Mouse (Mus musculus) activated CD4-positive, CD25-positive, alpha-beta regulatory T cell, adult 9 weeks (primary cell): ENCODE results near the gene Tas2r110. TPM values are rescaled to one million over a fixed set of nuclear protein-coding genes. Genes with fewer than 3 reads are reported as not detected.

Experiments
- polyA plus RNA-seq: library from polyadenylated mRNA; unstranded; fragments of 100-300 nt; shearing (Covaris generic); gene quantifications from one replicate; pipeline ENCODE4 v1.2.1, GENCODE M21; 2017

Tas2r110 gene
- polyA plus RNA-seq = not detected

DNA sequence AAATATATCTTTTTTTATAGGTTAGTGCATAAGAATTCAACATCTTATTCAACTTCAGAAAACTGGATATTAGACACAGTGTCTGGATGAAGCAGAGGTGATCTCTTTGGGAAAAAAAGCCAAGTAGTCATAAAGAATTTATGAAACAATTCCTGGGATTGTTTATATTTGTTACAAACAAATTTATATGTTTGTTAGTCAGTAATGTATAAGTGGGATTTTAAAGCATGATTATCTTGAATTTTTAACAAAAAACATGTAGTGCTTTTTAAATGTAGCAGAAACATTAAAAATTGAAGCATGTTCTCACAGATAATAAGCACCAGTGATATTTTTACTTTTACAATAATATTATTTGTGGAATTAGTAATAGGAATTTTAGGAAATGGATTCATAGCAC, at the start of gene Tas2r110:
Gene Tas2r110, plus strand, starts transcription at position 301 of the 400 bp plus-strand sequence.

DNA sequence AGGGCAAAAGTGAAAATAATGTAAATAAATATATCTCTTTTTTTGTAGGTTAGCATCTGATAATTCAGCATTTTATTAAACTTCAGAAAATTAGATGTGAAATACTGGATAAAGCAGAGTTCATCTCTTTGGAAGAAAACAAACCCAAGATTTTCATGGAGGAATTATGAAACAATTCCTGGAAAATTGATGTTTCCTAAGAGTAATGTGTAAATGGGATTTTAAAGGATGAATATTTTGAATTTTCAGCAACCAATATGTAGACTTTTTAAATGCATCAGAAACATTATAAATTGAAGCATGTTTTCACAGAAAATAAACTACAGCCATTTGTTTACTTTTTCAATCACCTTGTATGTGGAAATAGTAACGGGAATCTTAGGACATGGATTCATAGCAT, 21.0 kb upstream of the Tas2r110 start, which contains the start of gene Tas2r123:
Gene Tas2r123, plus strand, starts transcription at position 301 of the 400 bp plus-strand sequence.

DNA sequence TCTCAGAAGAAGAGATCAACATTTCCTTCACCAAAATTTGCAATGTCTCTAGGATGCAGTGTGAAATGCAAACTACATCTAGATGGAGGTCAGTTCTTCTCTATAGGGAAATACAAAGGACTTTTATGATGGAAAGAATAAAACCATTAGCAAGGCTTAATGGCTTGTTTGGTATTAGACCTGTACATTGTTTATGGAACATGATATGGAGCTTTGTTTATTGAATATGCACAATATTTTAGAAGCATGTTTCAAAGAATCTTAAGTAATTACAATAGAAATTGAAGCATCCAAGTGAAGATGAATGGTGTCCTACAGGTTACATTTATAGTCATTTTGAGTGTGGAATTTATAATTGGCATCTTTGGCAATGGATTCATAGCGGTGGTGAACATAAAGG, 12.7 kb upstream of the Tas2r110 start, which contains the start of gene Tas2r116:
Gene Tas2r116, plus strand, starts transcription at position 301 of the 400 bp plus-strand sequence.

DNA sequence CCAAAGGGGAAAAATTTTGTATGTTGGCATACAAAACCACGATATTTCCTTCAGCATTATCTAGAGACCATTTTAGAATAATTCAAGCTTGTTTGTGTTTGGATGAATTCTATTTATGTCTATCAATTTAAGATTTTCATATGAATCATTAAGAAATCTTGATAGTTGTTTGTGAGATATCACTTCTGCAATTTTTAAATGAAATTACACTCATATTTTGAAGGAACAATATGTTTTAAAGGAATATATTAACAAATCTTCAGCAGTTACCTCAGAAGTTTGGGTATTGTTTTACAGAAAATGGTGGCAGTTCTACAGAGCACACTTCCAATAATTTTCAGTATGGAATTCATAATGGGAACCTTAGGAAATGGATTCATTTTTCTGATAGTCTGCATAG, 24.9 kb downstream of the Tas2r110 start, which contains the start of gene Tas2r113:
Gene Tas2r113, plus strand, starts transcription at position 301 of the 400 bp plus-strand sequence.

DNA sequence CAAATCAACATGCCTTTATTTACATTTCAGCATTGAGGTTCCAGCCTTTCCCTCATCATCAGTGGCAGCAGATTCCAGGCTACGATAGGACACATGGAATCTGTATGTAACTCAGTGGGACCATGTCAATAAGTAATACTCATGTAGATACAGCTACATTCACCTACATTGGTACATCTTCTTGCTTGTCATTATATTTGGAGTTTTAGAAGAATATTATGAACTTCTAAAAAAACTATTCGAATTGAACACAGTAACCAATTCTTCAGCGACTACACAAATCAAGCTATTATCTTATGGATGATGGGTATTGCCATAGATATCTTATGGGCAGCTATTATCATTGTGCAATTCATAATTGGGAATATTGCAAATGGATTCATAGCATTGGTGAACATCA, 41.5 kb downstream of the Tas2r110 start, which contains the start of gene Tas2r125:
Gene Tas2r125, plus strand, starts transcription at position 301 of the 400 bp plus-strand sequence.

Other genes with a start within 250 kb of the Tas2r110 start
- not detected for gene A630073D07Rik, start 216.5 kb upstream of the Tas2r110 start, polyA plus RNA-seq
- gene Tas2r120, start 211.1 kb upstream of the Tas2r110 start, polyA plus RNA-seq = not detected
- gene Tas2r121, start 167.0 kb upstream of the Tas2r110 start, polyA plus RNA-seq = not detected
- not detected for gene Tas2r122, start 156.1 kb upstream of the Tas2r110 start, polyA plus RNA-seq
- not detected for gene Tas2r115, start 130.0 kb upstream of the Tas2r110 start, polyA plus RNA-seq
- gene Tas2r124, start 113.3 kb upstream of the Tas2r110 start, polyA plus RNA-seq = not detected
- gene Tas2r102, start 105.9 kb upstream of the Tas2r110 start, polyA plus RNA-seq = not detected
- not detected for gene Tas2r136, start 89.8 kb upstream of the Tas2r110 start, polyA plus RNA-seq
- not detected for gene Tas2r117, start 65.2 kb upstream of the Tas2r110 start, polyA plus RNA-seq
- gene Tas2r123, start 20.9 kb upstream of the Tas2r110 start, polyA plus RNA-seq = not detected
- gene Tas2r116, start 12.6 kb upstream of the Tas2r110 start, polyA plus RNA-seq = not detected
- gene Tas2r113, start 25.0 kb downstream of the Tas2r110 start, polyA plus RNA-seq = not detected
- not detected for gene Tas2r125, start 41.6 kb downstream of the Tas2r110 start, polyA plus RNA-seq
- not detected for gene Tas2r129, start 83.1 kb downstream of the Tas2r110 start, polyA plus RNA-seq
- gene Tas2r131, start 89.9 kb downstream of the Tas2r110 start, polyA plus RNA-seq = not detected
- gene Tas2r109, start 113.0 kb downstream of the Tas2r110 start, polyA plus RNA-seq = not detected
- gene Tas2r103, start 169.1 kb downstream of the Tas2r110 start, polyA plus RNA-seq = not detected
- gene Tas2r140, start 187.8 kb downstream of the Tas2r110 start, polyA plus RNA-seq = not detected
- gene Smim10l1, start 236.9 kb downstream of the Tas2r110 start, polyA plus RNA-seq = 10.7 TPM